Mouse (Mus musculus): Measurements from ENCODE around the gene Orai1.

Gene Orai1

DNA sequence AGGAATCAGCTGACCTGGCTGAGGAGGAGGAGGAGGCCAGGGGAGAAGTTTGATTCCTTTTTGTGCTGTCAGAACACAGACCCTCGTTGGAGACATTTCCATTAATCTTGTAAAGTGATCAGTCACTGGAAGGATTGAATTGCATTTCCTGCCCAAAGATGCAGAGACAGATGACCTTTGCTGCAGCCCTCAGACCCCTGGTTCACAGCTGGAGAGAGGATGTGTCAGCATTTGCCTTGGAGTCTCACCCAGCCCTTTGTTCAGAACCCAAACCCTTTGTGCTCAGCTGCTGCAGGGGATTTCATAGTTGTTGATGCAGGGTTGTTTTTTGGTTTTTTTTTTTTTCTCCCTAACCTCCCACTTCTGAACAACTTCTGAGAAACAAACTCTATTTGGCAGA lies 20.0 kb upstream of the Orai1 start:
- no peak for DNase-seq (ENCODE audit: extremely low spot score, low read depth, low spot score)

DNA sequence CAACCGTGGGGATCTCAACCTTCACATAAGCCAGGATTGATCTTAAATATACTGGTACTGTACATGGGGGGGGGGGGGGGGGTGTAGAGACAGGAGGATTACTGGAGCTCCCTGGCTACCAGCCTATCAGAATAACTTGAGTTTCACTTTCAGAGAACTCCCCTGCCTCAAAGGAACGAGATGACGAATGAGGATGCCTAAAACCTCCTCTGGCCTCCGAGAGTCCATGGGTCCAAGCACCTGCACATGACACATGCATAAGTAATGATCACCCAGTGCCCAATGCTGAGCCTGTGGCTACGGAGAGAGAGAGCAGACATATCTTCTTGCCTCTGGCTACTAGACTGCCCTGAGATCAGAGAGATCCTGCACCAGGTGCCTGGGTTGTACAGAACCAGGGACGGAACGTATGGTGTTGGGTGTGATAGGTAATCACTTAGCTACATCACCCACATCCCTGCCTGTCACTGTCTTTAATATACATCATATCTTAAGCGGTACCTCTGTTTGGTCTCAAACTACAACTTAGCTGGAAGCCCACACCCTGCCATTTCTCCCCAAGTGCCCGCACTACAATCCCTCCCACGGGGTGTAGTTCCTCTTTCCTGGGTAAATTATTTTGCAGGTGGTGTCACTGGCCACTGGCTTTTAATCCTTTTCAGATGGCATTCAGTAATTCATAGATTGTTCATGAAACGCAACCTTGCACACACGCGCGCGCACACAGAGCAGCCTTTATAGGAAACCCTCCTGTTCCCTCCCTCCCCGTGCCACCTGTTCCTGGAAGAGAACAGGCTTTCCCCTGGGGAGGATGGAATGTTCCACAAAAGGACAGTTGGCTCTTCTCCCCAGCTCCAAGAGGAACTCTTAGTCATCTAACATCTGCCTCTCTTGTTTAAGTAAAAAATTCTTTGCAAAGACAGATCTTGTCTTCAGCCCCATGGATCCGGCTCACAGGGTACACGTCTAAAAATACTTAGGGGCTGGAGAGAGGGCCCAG lies 17.4 kb upstream of the Orai1 start:
- no peak for DNase-seq (ENCODE audit: extremely low spot score, low read depth, low spot score)

DNA sequence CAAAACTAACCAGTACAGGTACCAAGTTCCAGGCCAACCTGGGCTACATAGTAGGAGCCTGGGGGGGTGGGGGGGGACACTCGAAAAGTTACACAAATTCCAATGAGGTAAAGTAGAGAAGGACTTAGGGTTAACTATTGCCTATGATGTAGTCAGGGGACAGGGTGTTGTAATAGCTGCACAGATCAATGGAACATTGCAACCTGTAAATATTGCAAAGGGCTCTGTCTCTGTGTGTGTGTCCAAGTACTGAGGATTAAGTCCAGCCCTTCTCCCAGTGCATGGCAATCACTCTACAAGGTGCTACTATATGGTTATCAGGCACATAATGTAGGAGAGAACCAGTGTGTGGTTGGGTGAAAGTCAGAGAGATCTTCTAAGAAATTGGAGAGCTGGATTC lies 14.0 kb upstream of the Orai1 start:
- no peak for DNase-seq (ENCODE audit: extremely low spot score, low read depth, low spot score)

DNA sequence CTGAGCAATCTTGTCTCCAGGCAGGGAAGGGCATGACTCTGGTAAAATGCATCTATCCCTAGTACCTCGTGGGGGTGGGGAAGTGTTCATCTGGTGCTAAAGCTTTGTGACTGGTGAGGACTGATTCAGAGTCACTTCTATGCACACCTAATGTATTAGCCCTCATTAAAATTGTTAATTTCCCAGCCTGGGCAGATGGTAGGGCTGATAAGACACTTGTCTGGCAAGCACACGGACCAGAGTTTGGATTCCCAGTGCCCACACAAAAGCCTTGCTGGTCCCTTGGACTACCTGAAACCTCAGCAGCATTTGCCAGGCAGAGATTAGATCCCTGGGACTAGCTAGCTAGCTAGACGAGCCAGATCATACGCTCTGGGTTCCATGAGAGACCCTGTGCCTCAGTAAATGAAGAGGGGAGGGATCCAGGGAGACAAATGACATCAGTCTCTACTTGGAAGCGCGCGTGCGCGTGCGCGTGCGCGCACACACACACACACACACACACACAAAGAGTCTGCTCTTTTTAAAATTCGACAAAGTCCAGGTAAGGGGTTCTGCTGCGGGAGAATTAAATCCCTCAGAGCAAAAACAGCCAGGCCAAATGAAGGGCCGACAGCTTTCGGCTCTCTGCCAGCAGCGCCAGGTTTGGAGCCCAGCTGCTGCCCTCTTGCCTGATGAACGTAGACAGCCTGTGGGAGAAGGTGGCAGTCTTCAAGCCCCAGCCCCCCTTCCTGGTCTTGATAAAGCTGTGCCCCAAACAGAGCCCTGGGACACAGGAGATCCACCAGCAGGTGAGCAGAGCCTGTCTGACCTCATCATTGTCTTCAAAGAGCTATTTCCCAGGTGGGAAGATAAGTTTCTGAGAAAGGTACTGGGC lies 8.9 kb upstream of the Orai1 start:
- no peak for DNase-seq (ENCODE audit: extremely low spot score, low read depth, low spot score)

DNA sequence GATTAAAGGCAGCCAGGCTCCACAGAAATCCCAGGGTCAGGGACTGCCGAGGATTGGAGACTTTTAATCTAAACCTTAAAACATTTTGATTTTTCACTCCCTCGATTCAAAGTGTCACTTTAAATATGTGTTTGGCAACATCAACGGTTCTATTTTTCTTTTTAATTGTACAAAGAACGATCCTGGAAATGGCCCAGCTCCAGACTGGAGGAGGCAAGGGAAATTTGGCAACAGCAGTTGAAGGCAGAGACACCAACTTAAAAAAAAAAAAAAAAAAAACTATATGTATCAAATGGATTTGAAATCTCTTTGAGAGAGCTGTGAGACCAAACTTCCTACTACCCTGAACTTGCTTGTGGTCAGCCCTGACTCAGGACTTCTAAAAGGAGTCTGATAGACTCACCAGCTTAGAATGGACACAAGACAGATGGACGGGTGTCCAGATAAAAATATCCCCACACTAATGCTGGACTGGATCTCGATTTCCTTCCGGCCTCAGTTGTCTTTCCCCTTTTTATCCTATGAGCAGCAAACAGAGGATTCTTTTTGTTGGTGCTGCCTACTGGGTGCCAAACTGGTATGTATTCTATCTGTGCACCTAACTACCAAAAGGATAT lies 5.9 kb upstream of the Orai1 start:
- DNase-seq (ENCODE audit: extremely low spot score, low read depth, low spot score): no peak

DNA sequence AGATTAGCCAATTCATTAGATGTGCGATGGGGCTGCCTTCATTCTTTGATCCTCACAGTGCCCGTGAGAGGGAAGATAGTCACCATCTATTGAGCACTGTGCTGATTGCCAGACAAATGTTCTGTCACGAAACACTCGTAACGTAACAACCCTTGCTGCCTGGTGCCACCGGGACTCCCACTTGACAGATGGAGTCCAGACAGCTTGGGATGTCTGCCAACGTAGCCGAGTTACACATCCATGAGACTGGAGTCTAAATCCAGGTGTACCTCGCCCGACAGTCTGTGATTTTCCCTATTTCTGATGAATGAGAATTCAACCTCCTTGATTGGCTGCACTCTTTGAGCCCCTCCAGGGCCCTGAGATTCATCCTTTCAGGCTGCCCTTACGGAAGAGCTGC lies 5.0 kb upstream of the Orai1 start:
- no peak for DNase-seq (ENCODE audit: extremely low spot score, low read depth, low spot score)

DNA sequence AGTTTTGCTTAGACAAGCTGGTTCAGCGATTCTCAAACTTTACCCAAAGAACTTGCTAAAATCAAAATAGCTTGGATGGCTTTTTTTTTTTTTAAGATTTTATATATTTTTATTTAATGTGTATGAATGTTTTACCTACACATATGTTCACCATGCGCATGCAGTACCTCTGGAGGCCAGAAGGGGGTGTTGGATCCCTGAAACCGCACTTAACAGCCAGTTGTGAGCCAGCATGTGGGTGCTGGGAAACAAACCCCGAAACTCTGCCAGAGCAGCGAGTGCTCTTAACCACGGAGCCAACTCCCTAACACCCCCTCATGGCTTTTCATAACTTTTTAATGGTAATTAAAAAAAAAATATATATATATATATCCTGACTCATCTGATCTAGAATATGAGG lies 4.1 kb upstream of the Orai1 start:
- no peak for DNase-seq (ENCODE audit: extremely low spot score, low read depth, low spot score)

DNA sequence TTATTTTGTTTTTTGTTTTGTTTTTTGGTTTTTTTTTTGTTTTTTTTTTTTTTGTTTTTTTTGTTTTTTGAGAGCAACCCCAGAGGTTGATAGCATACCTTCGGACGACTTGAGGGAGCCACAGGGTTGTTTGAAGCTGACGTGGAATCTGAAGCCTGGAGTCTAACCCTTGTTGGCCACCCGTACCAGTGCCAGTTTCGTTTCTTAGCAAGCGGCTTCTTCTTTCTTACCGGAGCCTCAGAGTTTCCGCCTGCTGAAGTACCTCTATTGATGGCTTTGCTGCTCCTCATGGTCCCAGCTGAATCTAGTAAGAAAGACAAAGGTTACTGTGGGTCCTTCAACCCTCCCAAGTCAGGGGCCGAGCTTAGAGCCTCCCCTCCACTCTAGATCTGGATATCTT lies 3.2 kb upstream of the Orai1 start:
- no peak for DNase-seq (ENCODE audit: extremely low spot score, low read depth, low spot score)

DNA sequence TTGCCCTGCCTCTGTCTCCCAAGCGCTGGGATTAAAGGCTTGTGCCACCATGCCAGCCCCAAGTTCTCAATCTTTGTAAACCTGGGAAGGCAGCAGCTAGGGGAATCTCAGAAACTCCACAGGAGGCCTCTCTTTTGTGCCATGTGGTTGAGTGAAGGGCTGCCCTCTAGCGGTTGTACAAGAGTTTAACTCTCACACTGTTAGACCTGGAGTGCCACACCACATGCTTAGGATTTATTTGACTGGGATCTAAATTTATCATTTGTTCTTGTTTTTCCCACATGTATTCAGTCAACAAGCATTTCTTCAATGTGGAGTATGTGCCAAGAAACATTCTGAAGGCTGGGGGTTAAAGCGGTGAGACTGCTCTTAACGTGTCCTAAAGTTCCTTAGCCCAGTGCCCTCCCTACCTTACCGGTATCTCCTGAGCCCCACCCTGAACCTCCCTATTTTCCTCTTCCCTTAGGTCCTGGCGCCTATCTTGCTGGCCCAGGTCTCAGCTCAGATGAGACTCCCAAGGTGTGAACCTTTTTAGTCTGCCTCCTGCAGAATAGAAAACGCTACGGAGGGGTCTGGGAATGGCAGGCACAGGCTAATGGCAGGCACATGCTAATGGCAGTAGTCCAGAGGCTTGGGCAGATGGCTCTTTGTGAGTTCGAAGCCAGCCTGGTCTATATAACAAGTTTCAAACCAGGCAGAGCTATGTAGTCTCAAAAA lies 1.1 kb upstream of the Orai1 start:
- DNase-seq (ENCODE audit: extremely low spot score, low read depth, low spot score): peak; percentile 60

DNA sequence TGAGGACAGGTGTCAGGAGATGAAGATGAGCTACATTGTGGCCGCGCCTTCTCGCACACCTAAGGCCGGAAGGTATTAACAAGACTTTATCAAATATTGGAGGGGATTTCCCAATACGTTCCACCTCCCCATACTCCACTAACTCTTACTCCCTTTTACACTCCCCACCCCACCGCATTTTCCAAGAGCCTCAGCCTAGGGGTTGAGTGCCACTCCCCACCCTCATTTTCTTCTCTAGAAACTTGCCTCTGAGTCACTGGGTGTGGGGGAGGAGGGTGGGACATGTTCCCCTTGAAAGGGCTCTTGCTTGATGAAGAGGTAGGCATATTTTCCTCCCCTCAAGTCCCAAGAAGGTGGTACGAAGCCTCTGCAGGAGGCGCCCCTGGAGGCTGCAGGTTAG lies 1.0 kb downstream of the Orai1 start:
- no peak for DNase-seq (ENCODE audit: extremely low spot score, low read depth, low spot score)

DNA sequence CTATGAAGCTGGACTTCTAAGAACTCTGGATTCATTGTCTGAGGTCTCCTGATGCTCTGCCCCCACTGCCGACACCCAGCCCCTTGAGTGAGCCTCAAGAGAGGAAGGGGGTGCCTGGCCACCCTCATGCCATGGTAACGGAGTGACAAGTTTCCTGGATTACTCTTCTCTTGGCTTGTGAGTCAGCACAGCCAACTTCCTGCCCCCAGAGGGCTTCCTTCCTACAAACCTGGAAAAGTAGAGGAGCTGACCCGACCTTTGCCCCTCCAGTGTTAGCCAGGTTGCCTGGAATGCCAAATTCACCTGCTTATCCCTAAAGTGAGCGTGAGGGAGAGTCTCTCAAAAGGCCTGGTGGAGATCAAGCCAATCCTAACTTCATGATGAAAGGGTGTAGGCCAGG lies 2.6 kb downstream of the Orai1 start:
- DNase-seq (ENCODE audit: extremely low spot score, low read depth, low spot score): no peak

DNA sequence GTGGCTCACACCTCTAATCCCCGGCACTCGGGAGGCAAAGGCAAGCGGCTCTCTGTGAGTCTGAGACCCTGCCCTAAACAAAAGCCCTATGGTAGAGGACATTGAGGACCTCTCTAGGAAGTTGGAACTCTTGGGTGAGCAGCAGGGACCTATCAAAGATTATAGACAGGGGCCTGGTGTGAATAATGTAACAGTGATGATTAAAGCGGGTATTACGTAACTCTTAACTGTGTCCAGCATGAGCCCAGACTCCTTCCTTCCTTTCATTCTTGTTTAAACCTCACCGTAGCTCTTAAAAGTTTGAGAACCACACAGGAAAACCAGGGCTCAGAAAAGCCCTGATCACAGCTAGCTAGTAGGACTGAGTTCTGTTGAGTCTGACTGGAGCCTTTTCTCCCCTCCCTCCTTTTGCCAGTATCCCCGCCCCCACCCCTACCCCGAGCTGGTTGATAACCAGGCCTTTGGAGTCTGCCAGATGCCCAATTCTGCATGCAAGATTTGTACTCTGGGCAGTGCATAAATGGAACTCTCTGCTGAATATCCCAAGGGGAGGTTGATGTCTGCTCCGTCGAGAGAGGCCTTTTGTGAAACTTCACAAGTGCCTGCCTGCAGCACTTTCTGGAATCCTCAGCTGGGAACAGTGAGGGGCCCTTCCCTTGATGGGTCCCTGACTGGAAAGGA lies 4.6 kb downstream of the Orai1 start:
- DNase-seq (ENCODE audit: extremely low spot score, low read depth, low spot score): no peak

DNA sequence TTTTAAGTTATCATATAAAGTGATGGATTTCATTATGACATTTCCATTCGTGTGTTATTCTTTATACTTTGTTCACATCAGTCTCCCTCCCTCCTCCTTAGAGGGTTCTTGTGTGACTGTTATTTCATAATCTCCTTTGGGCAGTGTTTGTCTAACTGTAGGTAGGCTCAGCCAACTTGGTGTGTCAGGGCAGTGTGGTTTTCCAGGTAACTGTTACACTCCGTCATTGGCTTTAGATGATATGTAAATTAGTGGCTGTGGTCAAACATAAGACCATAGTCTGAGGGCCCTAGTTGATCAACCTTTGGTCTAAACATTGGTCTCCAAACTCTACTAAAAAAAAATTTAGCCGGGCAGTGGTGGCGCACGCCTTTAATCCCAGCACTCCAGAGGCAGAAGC lies 5.6 kb downstream of the Orai1 start:
- no peak for DNase-seq (ENCODE audit: extremely low spot score, low read depth, low spot score)

DNA sequence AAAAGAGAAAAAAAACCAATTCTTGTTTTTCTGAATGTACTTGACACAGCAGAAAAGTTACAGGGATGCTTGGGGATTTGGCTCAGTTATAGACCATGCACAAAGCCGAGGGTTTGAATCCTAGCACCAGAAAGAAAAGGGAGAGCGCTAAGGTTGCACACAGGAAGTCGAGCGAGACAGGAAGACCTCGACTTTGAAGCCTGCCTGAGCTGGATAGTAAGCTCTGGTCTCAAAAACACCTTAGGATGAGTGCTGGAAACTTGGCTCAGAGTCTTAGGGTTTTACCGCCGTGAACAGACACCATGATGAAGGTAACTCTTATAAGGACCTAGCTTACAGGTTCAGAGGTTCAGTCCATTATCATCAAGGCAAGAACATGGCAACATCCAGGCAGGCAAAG lies 6.6 kb downstream of the Orai1 start:
- DNase-seq (ENCODE audit: extremely low spot score, low read depth, low spot score): no peak

DNA sequence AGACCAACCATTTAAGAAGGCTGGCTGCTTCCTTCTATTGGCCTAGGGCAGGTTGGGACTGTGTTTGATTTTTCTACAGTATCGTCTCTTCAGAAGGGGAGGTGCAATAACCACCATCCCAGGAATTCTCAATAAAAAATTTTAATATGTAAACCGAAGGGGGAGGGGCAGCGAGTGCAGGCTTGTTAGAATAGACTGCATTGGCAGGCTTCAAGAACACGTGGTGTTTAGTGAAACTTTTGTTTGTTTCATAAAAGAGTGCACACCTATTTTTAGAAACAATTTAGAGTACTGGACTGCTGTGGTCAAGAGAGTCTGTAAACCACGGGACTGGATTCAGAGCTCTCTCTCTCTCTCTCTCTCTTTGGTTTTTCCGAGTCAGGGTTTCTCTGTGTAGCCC lies 8.2 kb downstream of the Orai1 start:
- no peak for DNase-seq (ENCODE audit: extremely low spot score, low read depth, low spot score)

DNA sequence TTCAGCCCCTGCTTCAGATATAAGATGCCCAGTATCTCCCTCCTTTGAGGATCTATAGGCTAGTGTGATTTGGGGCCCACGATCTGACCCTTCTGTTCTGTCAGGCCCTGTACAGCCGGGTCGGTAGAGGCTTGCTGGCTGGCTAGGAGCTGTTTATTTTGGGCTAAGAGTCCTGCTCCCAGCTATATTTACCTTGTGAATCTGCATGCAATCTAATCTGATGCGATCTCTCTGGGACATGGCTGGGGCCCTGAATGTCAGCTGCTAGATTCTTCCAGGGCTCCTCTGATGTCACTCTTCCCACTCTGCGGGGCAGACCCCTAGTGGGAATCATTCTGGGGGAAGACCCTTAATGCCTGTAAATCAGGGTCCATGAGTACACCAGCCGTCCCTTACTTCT lies 9.4 kb downstream of the Orai1 start:
- DNase-seq (ENCODE audit: extremely low spot score, low read depth, low spot score): no peak

DNA sequence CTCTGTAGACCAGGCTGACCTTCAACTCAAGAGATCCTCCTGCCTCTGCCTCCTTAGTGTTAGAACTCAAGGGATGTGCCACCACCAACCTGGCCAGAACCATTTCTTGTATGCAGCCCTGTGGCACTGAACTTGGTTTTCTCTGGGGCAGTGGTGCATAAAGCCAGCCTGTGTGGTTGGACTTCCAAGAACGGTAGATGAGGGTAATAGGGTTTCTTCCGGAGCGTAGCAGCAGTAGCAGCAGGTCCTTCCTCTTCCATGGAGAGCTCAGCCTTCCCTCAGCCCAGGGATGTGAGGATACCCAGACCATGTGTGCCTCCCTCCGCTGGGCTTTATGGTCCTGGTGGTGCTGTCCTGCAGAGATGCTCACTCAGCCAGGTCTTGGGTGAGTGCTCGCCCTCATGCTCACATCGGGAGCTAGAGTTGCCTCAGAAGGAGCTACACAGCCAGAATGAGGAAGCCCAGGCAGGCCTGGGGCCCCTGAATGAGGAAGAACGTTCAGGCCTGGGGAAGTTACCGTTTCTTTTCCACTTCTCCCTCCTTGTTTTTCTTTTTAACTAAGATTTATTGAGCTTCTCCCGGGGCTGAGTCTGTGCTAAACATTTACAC lies 10.2 kb downstream of the Orai1 start:
- no peak for DNase-seq (ENCODE audit: extremely low spot score, low read depth, low spot score)

DNA sequence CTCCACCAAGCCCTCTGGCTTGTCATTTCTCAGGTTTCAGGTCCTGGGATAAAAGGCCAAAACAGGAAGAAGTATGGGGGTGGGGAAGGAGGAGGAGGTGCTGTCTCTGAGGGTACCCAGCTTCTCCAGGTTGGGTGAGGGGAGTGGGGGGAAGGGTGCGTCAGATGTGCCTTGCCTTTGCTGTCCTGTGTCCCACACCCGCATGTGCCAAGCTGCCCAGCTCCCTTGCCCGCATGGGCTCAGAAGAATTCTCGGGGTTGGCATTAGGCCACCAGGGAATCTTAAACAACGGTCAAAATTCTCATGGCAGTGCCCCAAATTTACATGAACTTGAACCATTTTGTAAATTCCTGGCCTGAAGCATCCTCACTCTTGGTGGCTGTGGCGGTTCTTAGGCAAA lies 11.5 kb downstream of the Orai1 start:
- DNase-seq (ENCODE audit: extremely low spot score, low read depth, low spot score): no peak

DNA sequence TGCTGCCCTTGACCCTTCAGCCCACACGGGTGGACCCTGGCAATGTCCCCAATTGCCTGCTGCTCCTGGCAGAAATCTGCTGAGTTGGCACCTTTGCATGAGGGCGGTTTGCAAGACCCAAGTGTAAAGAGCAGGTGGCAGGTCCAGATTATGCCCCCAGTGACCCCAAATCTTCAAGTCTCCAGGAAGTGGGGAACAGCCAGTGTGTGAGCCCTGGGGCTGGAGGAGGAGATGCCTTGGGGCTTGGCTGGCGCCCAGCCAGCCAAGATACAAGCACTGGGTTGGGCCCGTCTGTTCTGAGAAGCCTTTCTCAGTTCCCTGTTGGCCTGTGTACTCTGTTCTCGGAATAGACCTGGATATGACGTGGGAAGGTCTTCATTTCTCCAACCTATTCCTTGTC lies 12.6 kb downstream of the Orai1 start:
- no peak for DNase-seq (ENCODE audit: extremely low spot score, low read depth, low spot score)

DNA sequence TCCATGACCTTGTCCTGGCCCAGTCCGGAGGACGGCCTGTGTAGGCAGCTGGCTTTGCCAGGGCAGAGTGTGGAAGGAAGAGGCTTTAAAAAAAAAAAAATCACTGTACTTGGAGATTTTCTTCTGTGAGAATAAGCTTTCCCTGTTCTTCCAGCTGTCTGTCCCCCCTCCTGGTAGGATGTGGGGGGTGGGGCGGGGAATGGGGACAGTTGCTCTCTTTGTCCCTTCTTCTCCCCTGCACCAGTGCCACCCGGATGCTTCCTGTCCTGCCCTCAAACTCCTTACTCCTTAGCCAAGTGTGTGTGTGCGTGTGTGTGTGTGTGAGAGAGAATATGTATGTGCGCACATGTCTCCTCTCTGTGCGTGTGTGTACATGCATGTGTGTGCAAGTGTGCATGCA lies 14.9 kb downstream of the Orai1 start:
- no peak for DNase-seq (ENCODE audit: extremely low spot score, low read depth, low spot score)
